Mouse (Mus musculus): ENCODE results near the gene Nsmce1. TPM values are rescaled to one million over a fixed set of nuclear protein-coding genes. Genes with fewer than 3 reads are reported as not detected.
A peak's percentile ranks its signal among the peaks of the same experiment; 100 is the strongest.
"Not testable (repeated sequence)": the region's sequence is repeated elsewhere in the genome, so short reads cannot be mapped to it uniquely, and the experiment has no call there.

The Nsmce1 gene
- polyA plus RNA-seq, 1 experiment, result 38.0 TPM

DNA sequence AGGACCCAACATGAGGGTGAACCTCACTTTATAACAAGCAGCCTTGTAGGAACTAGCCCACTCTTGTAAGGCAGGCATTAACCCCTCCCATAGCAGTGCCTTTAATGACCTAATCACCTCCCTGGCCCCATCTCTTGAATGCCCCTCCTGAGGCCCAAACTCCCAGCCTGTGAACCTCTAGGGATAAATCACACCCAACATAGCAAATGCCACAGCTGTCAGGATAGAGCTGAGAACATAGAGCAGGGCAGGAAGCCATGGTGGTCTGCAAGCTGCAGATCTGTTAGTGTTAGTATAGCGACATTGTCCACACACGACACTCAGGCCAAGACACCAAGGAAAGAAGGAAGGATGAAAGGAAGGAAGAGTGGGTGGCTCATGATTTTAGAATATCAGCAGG is 40.3 kb downstream of the Nsmce1 start:
- TF ChIP-seq CTCF (IDR thresholded peaks at IDR 0.05; ENCODE audit: insufficient read depth, low read length) (no peak), POLR2A (IDR thresholded peaks at IDR 0.05; ENCODE audit: borderline replicate concordance, extremely low read depth, low read depth, low read length) (no peak)
- no peak for DNase-seq
- 69% methylated on average over 2 of the region's 2 CpGs for WGBS
- H3K4me1 ChIP-seq (ENCODE audit: control insufficient read depth, insufficient read depth, low read length), result no peaks in the 10 kb centered on the region
- H3K4me3 ChIP-seq (replicated peaks; ENCODE audit: extremely low read depth, low read depth, low read length), result no peak overlapping the region

DNA sequence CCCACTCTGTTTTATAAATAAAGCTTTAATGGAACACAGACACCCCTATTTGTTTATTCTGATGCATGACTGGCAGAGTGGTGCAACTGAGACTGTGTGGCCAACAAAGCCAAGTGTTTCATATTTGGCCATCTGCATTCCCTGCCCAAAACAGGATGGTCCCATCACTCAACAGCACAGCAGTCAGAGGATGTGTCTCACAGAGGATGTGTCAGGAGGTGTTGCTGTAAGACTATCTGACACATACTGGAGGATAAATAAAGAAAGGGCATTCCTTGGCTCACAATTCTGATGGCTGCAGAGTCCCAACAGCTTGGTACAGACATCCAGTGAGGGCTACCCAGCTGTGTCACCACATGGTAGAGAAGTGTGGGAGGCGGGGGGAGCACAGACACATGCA is 40.7 kb downstream of the Nsmce1 start:
- 61% methylated on average over 1 of the region's 1 CpGs for WGBS
- Histone ChIP-seq H3K4me1 (ENCODE audit: control insufficient read depth, insufficient read depth, low read length) (no peaks in the 10 kb centered on the region), H3K4me3 (replicated peaks; ENCODE audit: extremely low read depth, low read depth, low read length) (no peak overlapping the region)
- DNase-seq, result no peak
- no peak for TF ChIP-seq POLR2A (IDR thresholded peaks at IDR 0.05; ENCODE audit: borderline replicate concordance, extremely low read depth, low read depth, low read length)
- no peak for TF ChIP-seq CTCF (IDR thresholded peaks at IDR 0.05; ENCODE audit: insufficient read depth, low read length)

DNA sequence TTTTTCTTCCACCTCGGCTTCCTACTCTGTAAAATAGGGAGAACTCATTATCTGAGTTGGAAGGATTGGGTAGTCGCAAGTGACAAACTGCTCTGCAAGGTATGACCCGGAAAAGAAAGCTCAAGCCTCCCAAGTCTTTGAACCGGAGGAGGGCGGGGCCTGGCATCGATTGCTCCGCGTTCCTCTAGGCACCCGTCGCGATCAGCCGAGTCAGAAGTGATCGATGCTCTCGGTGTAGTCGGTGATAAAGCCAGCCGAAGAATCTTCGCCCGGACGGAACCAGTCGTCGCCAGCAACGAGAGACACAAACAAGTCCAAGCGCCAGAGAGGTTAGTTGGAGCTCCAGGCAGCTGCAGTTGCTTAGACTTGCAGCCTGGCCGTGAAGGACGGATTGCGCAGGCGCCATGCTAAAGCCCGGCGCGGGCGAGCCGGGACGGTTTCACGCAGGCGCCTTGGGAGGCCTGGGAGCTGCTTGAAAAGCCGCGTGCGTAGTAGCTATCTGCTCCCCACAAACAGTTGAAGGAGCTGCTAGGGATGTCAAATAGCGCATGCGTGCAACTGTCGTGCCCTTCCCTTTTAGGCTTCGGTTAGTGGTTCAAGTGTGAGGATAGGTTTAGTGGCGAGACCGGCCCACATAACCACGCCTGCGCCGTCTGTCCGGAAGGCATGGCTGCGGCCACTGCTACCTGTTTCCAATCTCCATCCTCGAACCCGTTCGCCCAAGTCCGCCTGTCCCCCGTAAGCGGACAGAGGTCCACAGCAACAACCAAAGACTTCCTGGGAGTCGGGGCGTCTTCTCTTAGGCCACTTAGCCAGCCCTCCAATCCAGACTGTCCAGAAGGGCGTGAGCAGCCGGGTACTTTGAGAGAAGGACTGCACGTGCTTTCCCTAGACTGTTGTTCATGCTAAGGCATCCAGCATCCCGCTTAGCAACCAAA is 46.7 kb downstream of the Nsmce1 start, which contains the start of gene Kdm8:
Kdm8 (plus strand) TSS at position 213 of the 938 bp plus-strand sequence.
- WGBS, result under 1% methylated on average over 61 of the region's 61 CpGs
- H3K4me1 ChIP-seq (ENCODE audit: control insufficient read depth, insufficient read depth, low read length), result peaks cover 2% of the 10 kb centered on the region; the same call in 1 of the 2 replicates
- H3K4me3 ChIP-seq (replicated peaks; ENCODE audit: extremely low read depth, low read depth, low read length), result peak within 1 kb of the TSS; percentile 99
- TF ChIP-seq POLR2A (IDR thresholded peaks at IDR 0.05; ENCODE audit: borderline replicate concordance, extremely low read depth, low read depth, low read length) (peak; percentile 66), CTCF (IDR thresholded peaks at IDR 0.05; ENCODE audit: insufficient read depth, low read length) (no peak)
- DNase-seq, result peak; percentile 90

DNA sequence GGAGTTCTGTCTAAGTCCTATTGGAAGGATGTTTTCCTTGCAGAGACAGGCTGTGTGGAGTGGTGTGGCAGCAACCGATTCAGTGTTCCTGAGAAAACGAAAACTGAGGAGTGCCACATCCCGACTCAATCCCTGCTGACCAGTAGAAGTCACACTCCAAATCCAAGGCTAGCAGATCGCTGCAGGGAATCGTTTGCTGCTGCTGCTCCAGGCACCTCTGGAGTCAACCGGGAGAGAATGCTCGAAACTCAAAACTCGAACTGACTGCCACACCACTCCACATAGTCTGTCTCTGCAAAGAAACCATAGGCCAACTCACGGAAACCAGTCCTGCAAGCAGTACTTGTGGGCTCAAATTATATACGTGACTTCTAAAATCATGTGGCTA is 47.3 kb downstream of the Nsmce1 start:
- TF ChIP-seq CTCF (IDR thresholded peaks at IDR 0.05; ENCODE audit: insufficient read depth, low read length) (no peak), POLR2A (IDR thresholded peaks at IDR 0.05; ENCODE audit: borderline replicate concordance, extremely low read depth, low read depth, low read length) (no peak)
- WGBS, result 12% methylated on average over 10 of the region's 10 CpGs
- Histone ChIP-seq H3K4me1 (ENCODE audit: control insufficient read depth, insufficient read depth, low read length) (peaks cover 2% of the 10 kb centered on the region; the same call in 1 of the 2 replicates), H3K4me3 (replicated peaks; ENCODE audit: extremely low read depth, low read depth, low read length) (peak overlapping the region; percentile 99)
- peak; percentile 28 for DNase-seq

DNA sequence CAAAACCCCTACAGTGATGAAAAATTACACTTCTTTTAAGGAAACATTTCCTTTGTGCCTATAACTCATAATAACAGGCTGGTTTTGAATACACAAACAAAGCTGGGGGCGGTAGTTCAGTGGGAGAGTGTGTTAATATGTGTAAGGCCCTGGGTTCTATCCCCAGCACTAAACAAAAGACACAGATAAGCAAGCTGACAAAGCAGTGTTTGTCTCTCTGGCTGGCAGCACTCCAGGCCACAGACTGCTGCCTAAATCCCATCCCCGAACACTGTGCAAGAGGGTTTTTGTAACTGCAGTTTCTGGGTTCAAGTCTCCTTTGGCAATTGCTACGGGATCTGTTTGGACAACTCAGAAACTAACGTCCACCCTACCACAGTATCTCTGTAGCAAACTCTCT is 49.1 kb downstream of the Nsmce1 start:
- Histone ChIP-seq H3K4me3 (replicated peaks; ENCODE audit: extremely low read depth, low read depth, low read length) (no peak overlapping the region), H3K4me1 (ENCODE audit: control insufficient read depth, insufficient read depth, low read length) (peaks cover 2% of the 10 kb centered on the region; the same call in 1 of the 2 replicates)
- no peak for DNase-seq
- WGBS, result 61% methylated on average over 4 of the region's 4 CpGs
- TF ChIP-seq POLR2A (IDR thresholded peaks at IDR 0.05; ENCODE audit: borderline replicate concordance, extremely low read depth, low read depth, low read length) (no peak), CTCF (IDR thresholded peaks at IDR 0.05; ENCODE audit: insufficient read depth, low read length) (no peak)

DNA sequence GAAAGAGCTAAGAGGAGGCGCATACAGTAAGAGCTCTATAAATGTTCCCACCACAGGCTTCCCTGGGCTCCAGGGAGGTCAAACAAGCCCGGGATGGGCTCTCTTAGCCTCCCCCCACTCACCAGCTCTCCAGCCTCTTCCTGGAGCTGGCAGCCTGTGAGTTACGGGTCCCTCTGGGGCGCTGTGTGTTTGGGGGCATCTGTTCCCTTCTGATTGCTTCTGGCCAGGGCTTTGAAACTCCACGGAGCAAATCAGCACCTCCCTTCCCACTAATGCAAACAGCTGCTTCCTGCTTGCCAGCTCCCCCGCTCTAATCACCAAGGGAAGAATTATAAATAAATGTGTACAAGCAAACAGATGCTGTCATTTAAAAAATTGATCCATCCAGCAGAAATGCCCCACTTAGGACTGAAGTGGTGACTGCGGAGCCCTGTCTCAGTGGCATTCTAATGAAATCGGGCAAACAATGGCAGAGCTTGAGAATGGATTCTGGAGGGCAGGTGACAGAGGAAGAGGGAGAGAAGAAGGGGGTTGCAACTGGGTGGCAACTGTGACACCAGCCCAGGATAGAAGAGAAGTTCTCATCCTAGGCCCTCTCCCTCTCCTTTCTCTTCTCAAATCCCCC is 56.6 kb downstream of the Nsmce1 start:
- TF ChIP-seq CTCF (IDR thresholded peaks at IDR 0.05; ENCODE audit: insufficient read depth, low read length), result no peak
- no peak for TF ChIP-seq POLR2A (IDR thresholded peaks at IDR 0.05; ENCODE audit: borderline replicate concordance, extremely low read depth, low read depth, low read length)
- DNase-seq, result no peak
- 22% methylated on average over 8 of the region's 8 CpGs for WGBS
- H3K4me3 ChIP-seq (replicated peaks; ENCODE audit: extremely low read depth, low read depth, low read length), result no peak overlapping the region
- H3K4me1 ChIP-seq (ENCODE audit: control insufficient read depth, insufficient read depth, low read length), result peaks cover 8% of the 10 kb centered on the region

DNA sequence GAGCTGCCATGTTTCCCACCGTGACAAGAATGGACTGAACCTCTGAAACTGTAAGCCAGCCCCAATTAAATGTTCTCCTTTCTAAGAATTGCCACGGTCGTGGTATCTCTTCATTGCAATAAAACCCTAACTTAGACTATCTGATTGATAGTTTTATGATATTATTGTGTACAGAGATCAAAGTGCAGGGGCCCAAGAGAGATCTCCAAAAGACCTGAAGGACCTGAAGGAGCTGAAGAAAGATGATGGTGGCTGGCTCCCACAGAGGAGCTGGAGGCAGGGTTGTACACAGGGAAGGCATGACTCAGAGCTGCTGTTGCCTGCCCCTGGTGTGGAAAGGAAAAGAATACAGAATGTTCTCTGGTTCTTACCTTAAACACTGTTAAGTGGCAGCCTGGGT is 57.5 kb downstream of the Nsmce1 start:
- H3K4me1 ChIP-seq (ENCODE audit: control insufficient read depth, insufficient read depth, low read length), result peaks cover 8% of the 10 kb centered on the region
- 86% methylated on average over 3 of the region's 3 CpGs for WGBS
- DNase-seq, result no peak
- TF ChIP-seq CTCF (IDR thresholded peaks at IDR 0.05; ENCODE audit: insufficient read depth, low read length), result no peak
- no peak for TF ChIP-seq POLR2A (IDR thresholded peaks at IDR 0.05; ENCODE audit: borderline replicate concordance, extremely low read depth, low read depth, low read length)
- no peak overlapping the region for H3K4me3 ChIP-seq (replicated peaks; ENCODE audit: extremely low read depth, low read depth, low read length)

DNA sequence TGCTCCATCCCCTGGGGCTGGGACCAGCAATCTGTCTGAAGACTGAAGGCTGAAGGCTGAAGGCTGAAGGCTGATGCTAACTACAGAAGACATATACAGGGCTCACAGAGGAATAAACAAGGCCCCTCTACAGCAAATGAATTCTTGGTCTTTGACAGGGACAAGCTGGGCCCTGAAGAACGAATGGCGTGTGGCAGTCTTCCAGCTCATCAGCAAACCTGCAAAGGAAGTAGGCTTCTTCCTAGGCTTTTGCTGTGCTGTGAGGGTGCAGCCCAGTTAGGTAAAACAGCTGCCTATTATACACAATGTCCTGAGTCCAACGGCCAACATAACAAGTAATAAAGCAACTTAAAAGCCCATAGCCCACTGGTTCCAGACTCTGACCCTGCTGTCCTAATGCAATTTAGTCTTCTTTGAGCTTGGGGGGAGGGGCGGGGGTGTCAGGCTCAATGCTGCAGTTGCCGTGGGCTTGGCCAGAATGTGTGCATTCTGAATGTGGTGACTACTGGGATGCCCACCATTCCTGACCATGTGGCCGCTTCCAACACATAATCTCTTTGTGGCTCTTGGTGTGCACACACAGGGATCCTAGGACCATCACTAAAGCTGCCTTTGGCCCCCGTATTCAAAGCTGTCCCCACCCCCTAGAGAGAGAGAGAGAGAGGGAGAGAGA is 61.1 kb downstream of the Nsmce1 start:
- no peak overlapping the region for H3K4me3 ChIP-seq (replicated peaks; ENCODE audit: extremely low read depth, low read depth, low read length)
- no peak for DNase-seq
- 58% methylated on average over 7 of the region's 7 CpGs for WGBS

DNA sequence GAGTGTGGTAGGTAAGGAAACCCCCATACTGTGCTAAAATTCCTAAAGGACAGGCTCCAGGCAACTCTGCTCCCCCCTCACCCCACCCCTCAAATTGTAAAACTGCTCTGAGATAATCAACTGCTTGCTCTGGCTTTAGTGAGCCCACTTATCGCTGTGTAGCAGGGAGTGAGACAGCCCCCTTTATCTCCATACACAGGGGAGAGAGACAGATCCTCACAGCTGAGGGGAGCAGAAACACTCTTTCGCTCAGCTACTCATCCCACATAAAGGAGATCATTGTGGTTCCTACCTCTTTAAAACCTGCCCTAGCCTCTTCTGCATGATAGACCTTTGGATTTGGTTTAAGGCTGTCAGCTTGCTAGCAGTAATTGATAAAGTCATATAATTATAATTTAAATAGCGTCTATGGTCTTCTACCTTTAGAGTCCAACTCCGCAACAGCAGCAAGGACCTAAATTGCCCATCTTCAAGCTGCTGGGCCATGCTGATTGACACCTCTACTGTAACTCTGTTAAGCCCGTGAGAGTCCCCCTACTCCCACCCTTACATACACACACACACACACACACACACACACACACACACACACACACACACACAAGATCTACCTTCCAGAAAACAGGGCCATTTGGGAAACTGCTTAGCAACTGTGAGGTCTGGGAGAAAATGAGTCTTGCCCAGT is 62.4 kb downstream of the Nsmce1 start:
- H3K4me1 ChIP-seq (ENCODE audit: control insufficient read depth, insufficient read depth, low read length); DNase-seq; H3K4me3 ChIP-seq (replicated peaks; ENCODE audit: extremely low read depth, low read depth, low read length): not testable (repeated sequence)
- 87% methylated on average over 5 of the region's 5 CpGs for WGBS

More for the DNA sequence above, 61.1 kb downstream of the Nsmce1 start:
- TF ChIP-seq POLR2A (IDR thresholded peaks at IDR 0.05; ENCODE audit: borderline replicate concordance, extremely low read depth, low read depth, low read length), result no peak
- H3K4me1 ChIP-seq (ENCODE audit: control insufficient read depth, insufficient read depth, low read length), result peaks cover 7% of the 10 kb centered on the region

Data from lung, adult 2 months (tissue).